Mouse (Mus musculus) thymus, postnatal 0 days (tissue): ENCODE measurements around the gene Rhox6. TPM values are rescaled to one million over a fixed set of nuclear protein-coding genes. Genes with fewer than 3 reads are reported as not detected.
"Not testable (repeated sequence)": the region's sequence is repeated elsewhere in the genome, so short reads cannot be mapped to it uniquely, and the experiment has no call there.

Experiments
- DNase-seq: peaks from one replicate; pipeline ENCODE4 v3.0.0-alpha.2; 2015; ENCODE audit warnings: low spot score
- polyA plus RNA-seq: library from polyadenylated mRNA; unstranded; fragments of >200 nt; fragmentation: Nextera tagmentation; extraction: Ambion mirVana; gene quantifications from 2 replicates; pipeline ENCODE4 v1.2.1, GENCODE M21; 2015

The Rhox6 gene
- polyA plus RNA-seq, result 0.17 TPM in 1 of 2 replicates, not detected in the other

DNA sequence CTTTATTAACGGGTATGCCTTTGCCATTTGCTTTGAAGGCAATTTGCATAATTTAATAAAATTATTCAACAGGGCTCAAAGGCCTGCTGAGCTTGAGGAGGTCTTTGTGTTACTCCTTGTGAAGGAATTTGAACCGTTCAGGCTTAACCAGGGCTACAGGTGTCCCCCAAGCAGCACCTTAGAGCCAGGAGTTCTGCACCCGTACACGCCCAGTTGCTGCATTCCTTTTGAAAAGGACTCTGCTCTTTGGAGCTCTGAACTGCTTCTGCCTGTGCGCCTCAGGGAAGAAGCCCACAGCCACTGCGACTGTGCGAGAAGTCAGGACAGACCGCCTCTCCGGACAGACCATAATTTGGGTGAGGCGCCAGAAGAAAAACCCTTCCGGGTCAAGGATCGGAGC, at the start of gene Rhox6:
Gene Rhox6 (plus strand): TSS at position 301 of the 400 bp plus-strand sequence.
- DNase-seq, result not testable (repeated sequence)

DNA sequence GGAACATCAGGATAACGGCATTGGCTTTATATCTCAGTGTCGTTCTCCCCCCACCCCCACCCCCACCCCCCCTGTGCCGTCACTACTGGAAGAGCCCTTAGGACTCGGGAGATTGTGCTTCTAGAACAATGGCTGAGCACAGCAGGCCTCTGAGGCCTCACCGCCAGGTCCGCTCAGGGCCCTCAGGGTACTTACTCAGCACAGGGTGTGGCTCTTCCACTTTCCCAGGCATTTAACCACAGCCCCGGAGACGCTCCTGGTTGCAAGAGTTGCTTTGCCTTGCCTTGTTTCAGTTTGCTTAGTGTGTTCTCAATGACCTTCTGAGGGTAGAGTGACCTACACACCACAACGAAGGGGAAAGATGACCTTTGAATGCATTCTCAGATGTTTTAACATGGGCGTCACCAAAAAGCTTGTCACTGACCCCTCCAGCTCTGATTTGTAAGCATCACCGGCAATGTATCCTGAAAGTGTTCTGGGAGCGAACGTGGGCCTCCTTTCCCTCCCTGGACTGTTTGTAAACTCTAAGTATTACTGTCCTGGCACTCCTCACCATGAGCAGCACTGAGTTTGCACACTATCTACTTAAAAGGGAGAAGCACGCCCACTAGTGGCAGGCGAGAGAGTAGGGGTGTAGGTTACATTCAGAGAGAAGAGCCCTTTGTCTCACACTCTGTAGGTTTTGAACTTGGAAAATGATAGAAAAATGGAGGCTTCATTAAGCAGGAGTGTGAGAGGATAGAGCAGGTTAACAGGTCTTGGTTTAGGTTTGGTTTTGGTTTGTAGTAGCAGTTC, 19.2 kb upstream of the Rhox6 start:
- no peak for DNase-seq

- DNase-seq, result no peak
These were observed 17.3 kb upstream of the Rhox6 start for GRCm38 (mm10) chrX:37809396-37809795.

- DNase-seq, result no peak
These were observed 15.5 kb upstream of the Rhox6 start for GRCm38 (mm10) chrX:37811179-37811578.

DNA sequence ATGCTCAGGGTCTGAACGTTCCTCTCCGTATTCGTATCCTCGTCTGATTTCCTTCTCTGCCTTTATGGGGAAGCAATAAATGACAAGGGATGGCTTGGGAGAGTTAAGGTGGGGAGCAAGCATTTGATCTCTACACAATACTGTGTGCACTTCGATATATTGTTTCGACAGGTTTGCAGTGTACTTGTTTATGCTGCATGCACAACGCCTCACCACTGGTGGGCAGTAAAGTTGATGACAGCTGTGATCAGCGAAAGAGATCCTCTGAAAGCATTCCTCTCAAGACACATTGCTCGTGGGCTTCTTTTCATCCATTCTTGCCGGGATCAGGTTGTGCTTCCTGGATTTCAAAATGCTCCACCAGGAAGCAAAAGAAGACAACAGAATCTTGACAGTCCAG, 11.0 kb upstream of the Rhox6 start:
- DNase-seq, result no peak

- DNase-seq, result not testable (repeated sequence)
These were observed 4.7 kb downstream of the Rhox6 start, which contains the start of gene Rhox7a for GRCm38 (mm10) chrX:37831386-37831785. TSS of gene Rhox7a (plus strand) at chrX:37831686.

GRCm38 (mm10) chrX:37871641-37872040, 44.9 kb downstream of the Rhox6 start:
- no peak for DNase-seq

DNA sequence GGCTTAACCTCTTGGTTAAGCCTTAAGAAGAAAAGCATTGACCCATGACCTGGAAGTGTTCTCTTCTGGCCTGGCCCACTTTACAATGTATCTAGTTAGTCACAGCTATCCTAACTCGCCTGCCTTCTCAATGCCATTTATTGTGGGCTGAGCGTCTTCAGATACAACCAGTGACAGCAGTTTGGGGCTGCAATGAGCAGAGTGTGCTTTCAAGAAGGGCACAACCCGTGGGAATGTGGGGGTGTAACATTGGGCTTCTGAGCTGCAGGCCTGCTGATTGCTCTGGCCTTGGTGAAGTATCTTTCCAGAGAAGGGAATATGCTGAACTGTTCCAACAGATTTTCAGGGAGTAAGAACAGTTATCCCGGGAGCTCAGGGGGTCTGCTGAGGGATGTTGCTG, 52.1 kb downstream of the Rhox6 start, which contains the start of gene Rhox8:
Gene Rhox8 (minus strand): TSS at position 101 of the 400 bp plus-strand sequence.
- no peak for DNase-seq

Other genes with a start within 250 kb of the Rhox6 start
- not detected in 2 replicates for gene Rhox3f, start 245.9 kb upstream of the Rhox6 start, polyA plus RNA-seq
- gene Rhox4f, start 219.2 kb upstream of the Rhox6 start, polyA plus RNA-seq, result not detected in 2 replicates
- not detected in 2 replicates for gene Rhox3g, start 198.3 kb upstream of the Rhox6 start, polyA plus RNA-seq
- not detected in 2 replicates for gene Rhox2g, start 183.4 kb upstream of the Rhox6 start, polyA plus RNA-seq
- not detected in 2 replicates for gene Rhox4g, start 175.6 kb upstream of the Rhox6 start, polyA plus RNA-seq
- not detected in 2 replicates for gene Rhox3h, start 158.1 kb upstream of the Rhox6 start, polyA plus RNA-seq
- gene Rhox2h, start 153.6 kb upstream of the Rhox6 start, polyA plus RNA-seq, result not detected in 2 replicates
- 0.85 and 1.6 TPM in 2 replicates for gene Rhox5, start 22.1 kb upstream of the Rhox6 start, polyA plus RNA-seq
- gene Rhox7a, start 4.8 kb downstream of the Rhox6 start, polyA plus RNA-seq, result not detected in 2 replicates
- gene Rhox8, start 52.0 kb downstream of the Rhox6 start, polyA plus RNA-seq, result not detected in 2 replicates
- not detected in 2 replicates for gene Rhox7b, start 70.3 kb downstream of the Rhox6 start, polyA plus RNA-seq
- 0.14 TPM in 1 of 2 replicates, not detected in the other for gene Rhox9, start 74.9 kb downstream of the Rhox6 start, polyA plus RNA-seq
- not detected in 2 replicates for gene Btg1-ps1, start 191.9 kb downstream of the Rhox6 start, polyA plus RNA-seq
- not detected in 2 replicates for gene Btg1-ps2, start 216.2 kb downstream of the Rhox6 start, polyA plus RNA-seq
- not detected in 2 replicates for gene Rhox10, start 239.6 kb downstream of the Rhox6 start, polyA plus RNA-seq